Comparison of ENCODE assay signal across 18 mouse cellular contexts in genomic region chr9:112992937-112993336, GRCm38 (mm10).
A peak's percentile ranks its signal among the peaks of the same experiment; 100 is the strongest.
DNase-seq lines count a peak whose midpoint lies in the region; ATAC-seq and TF ChIP-seq lines count a peak whose summit lies in the region.
"Had no signal": no experiment of that assay in that cellular context is flagged by ENCODE, and none has a peak within 500 bp of the region (broad histone marks: within the 10 kb centered on the region; RNA-seq: fewer than 3 reads in every experiment).

No protein-coding gene starts in this region.

- no peak for TF ChIP-seq RAD21 in MEL (IDR thresholded peaks at IDR 0.05; ENCODE audit: low read depth, low read length)

- H3K4me3 ChIP-seq in limb, embryonic 13.5 days: no peak overlapping the region
- no peak overlapping the region for H3K4me3 ChIP-seq in limb, embryonic 10.5 days
- no peak overlapping the region for H3K4me3 ChIP-seq in MEL (ENCODE audit: control insufficient read depth in 1 of 2, insufficient read depth in 1 of 2, low read depth in 2 of 2, low read length in 2 of 2)
- H3K4me3 ChIP-seq: forebrain, embryonic 12.5 days; heart, embryonic 13.5 days; hindbrain, embryonic 12.5 days had no signal

- no peaks in the 10 kb centered on the region for H3K9me3 ChIP-seq in limb, embryonic 13.5 days
- H3K9me3 ChIP-seq in limb, embryonic 10.5 days (replicated peaks): no peaks in the 10 kb centered on the region
- no peaks in the 10 kb centered on the region for H3K9me3 ChIP-seq in MEL (replicated peaks; ENCODE audit: insufficient read depth, low read length)
- H3K9me3 ChIP-seq: forebrain, embryonic 12.5 days; heart, embryonic 13.5 days; hindbrain, embryonic 12.5 days had no signal

- no peak overlapping the region for H3K4me2 ChIP-seq in limb, embryonic 13.5 days (replicated peaks)
- H3K4me2 ChIP-seq: forebrain, embryonic 12.5 days; heart, embryonic 13.5 days; hindbrain, embryonic 12.5 days had no signal

- no peaks in the 10 kb centered on the region for H3K79me2 ChIP-seq in MEL (ENCODE audit: control insufficient read depth, insufficient read depth, low read length, poor library complexity)

- no peaks in the 10 kb centered on the region for H3K36me3 ChIP-seq in limb, embryonic 13.5 days
- H3K36me3 ChIP-seq in limb, embryonic 10.5 days: no peaks in the 10 kb centered on the region
- peaks cover 0 to 23% of the 10 kb centered on the region in 2 experiments; a peak in 2 of 4 replicates for H3K36me3 ChIP-seq in MEL (ENCODE audit: control insufficient read depth in 1 of 2, insufficient read depth in 2 of 2, low read length in 2 of 2)
- H3K36me3 ChIP-seq: forebrain, embryonic 12.5 days; heart, embryonic 13.5 days; hindbrain, embryonic 12.5 days had no signal

- no peak for DNase-seq in limb, embryonic 10.5 days (ENCODE audit: low spot score)
- peak; percentile 57 for DNase-seq in MEL (ENCODE audit: low read depth, low spot score)
- no peak for DNase-seq in right cerebral cortex, adult 18-20 months
- DNase-seq in urinary bladder, adult 2 months (ENCODE audit: low spot score): no peak
- DNase-seq: adrenal gland, postnatal 10 days; cerebellum, adult 11-12 months; cerebellum, adult 9-10 months; cerebellum, postnatal 25 days; gastrocnemius, postnatal 14 days; heart, postnatal 36 days had no signal

- TF ChIP-seq CTCF in MEL (IDR thresholded peaks at IDR 0.05 in 2 of 3, conservative IDR thresholded peaks at IDR 0.05 in 1 of 3; ENCODE audit: control insufficient read depth in 1 of 3, insufficient read depth in 1 of 3, low read depth in 2 of 3, low read length in 3 of 3, poor library complexity in 1 of 3, severe bottlenecking in 1 of 3): no peak

- WGBS in limb, embryonic 13.5 days: 31% methylated on average over 3 of the region's 3 CpGs
- WGBS in limb, embryonic 10.5 days: 76% methylated on average over 3 of the region's 3 CpGs

- TF ChIP-seq POLR2A in MEL (IDR thresholded peaks at IDR 0.05; ENCODE audit: control insufficient read depth in 1 of 2, insufficient read depth in 1 of 2, low read depth in 1 of 2, low read length in 2 of 2, poor library complexity in 1 of 2): no peak

- H3K4me1 ChIP-seq in limb, embryonic 13.5 days: no peaks in the 10 kb centered on the region
- 0 out of 2 replicates have a peak, but pooled peaks cover 5% of the 10 kb centered on the region for H3K4me1 ChIP-seq in limb, embryonic 10.5 days
- H3K4me1 ChIP-seq in MEL (ENCODE audit: control insufficient read depth in 1 of 2, insufficient read depth in 2 of 2, low read length in 2 of 2): peaks cover 3 to 14% of the 10 kb centered on the region in 2 experiments
- H3K4me1 ChIP-seq: forebrain, embryonic 12.5 days; hindbrain, embryonic 12.5 days had no signal

- no peaks in the 10 kb centered on the region for H3K27me3 ChIP-seq in limb, embryonic 13.5 days
- H3K27me3 ChIP-seq in limb, embryonic 10.5 days (ENCODE audit: low read depth, poor library complexity, severe bottlenecking): no peaks in the 10 kb centered on the region
- no peaks in the 10 kb centered on the region for H3K27me3 ChIP-seq in MEL (ENCODE audit: control insufficient read depth in 1 of 2, insufficient read depth in 2 of 2, low read length in 2 of 2)
- H3K27me3 ChIP-seq: forebrain, embryonic 12.5 days; heart, embryonic 13.5 days; hindbrain, embryonic 12.5 days had no signal

- no peak for TF ChIP-seq EP300 in MEL (IDR thresholded peaks at IDR 0.05; ENCODE audit: low read depth in 1 of 2, low read length in 2 of 2)

- H3K9ac ChIP-seq in limb, embryonic 13.5 days: no peak overlapping the region
- H3K9ac ChIP-seq in MEL (ENCODE audit: control insufficient read depth, low read depth, low read length, poor library complexity, severe bottlenecking): no peak overlapping the region
- H3K9ac ChIP-seq: forebrain, embryonic 12.5 days; heart, embryonic 13.5 days; hindbrain, embryonic 12.5 days had no signal

- H3K27ac ChIP-seq in limb, embryonic 13.5 days: no peak overlapping the region
- H3K27ac ChIP-seq in limb, embryonic 10.5 days: no peak overlapping the region
- no peak overlapping the region for H3K27ac ChIP-seq in MEL (ENCODE audit: control insufficient read depth, low read depth, low read length)
- H3K27ac ChIP-seq: forebrain, embryonic 12.5 days; heart, embryonic 13.5 days; hindbrain, embryonic 12.5 days had no signal

- ATAC-seq in limb, embryonic 13.5 days (ENCODE audit: low FRiP score, low read depth): peak; percentile 54; the same call in 1 of the 2 replicates
- peak; percentile 54; the same call in 1 of the 2 replicates for ATAC-seq in erythroblast, adult 5-6 weeks (replicated peaks; ENCODE audit: low FRiP score, poor library complexity, severe bottlenecking)
- ATAC-seq: forebrain, embryonic 16.5 days; hindbrain, embryonic 16.5 days; inflammation-experienced regulatory T-cells, adult 6 months had no signal

TF ChIP-seq in MEL, 35 proteins besides CTCF, POLR2A, EP300 and RAD21:
- TF ChIP-seq ZNF384 (IDR thresholded peaks at IDR 0.05; ENCODE audit: low read depth, low read length) (peak; percentile 76), UBTF (IDR thresholded peaks at IDR 0.05; ENCODE audit: borderline replicate concordance, insufficient read depth, low read depth, low read length) (no peak), RCOR1 (IDR thresholded peaks at IDR 0.05; ENCODE audit: low read depth, low read length) (peak; percentile 79), ELF1 (IDR thresholded peaks at IDR 0.05; ENCODE audit: low read depth, low read length) (no peak), BHLHE40 (IDR thresholded peaks at IDR 0.05; ENCODE audit: borderline replicate concordance, low read depth, low read length) (no peak), ETS1 (IDR thresholded peaks at IDR 0.05; ENCODE audit: low read depth, low read length) (peak; percentile 40; the same call in 1 of the 2 replicates)
